Mouse (Mus musculus): ENCODE data around the gene Tmed1.

- no peak for TF ChIP-seq POLR2A (IDR thresholded peaks at IDR 0.05; ENCODE audit: insufficient read depth, low read depth, low read length)
- no peak for TF ChIP-seq CTCF (IDR thresholded peaks at IDR 0.05)
These were observed 15.3 kb downstream of the Tmed1 start for GRCm38 (mm10) chr9:21494726-21495125.

All from heart, adult 2 months (tissue).